In genomic region chr8:3337525-3337824, GRCm38 (mm10) we compare ENCODE assay signal across 10 mouse cellular contexts. TPM values are rescaled to one million over a fixed set of nuclear protein-coding genes. Genes with fewer than 3 reads are reported as not detected.
"Had no signal": no experiment of that assay in that cellular context is flagged by ENCODE, and none has a peak within 500 bp of the region (broad histone marks: within the 10 kb centered on the region; RNA-seq: fewer than 3 reads in every experiment).

No protein-coding gene starts in this region.

RNA-seq across cellular contexts. Expression of gene A430078G23Rik, which starts 15.7 kb away (rescaled TPM):
- total RNA-seq: forebrain, postnatal 0 days; gastrocnemius, adult 2 months; gastrocnemius, adult 8-10 months had no signal
- polyA plus RNA-seq: cortical plate, adult 2 months; embryonic facial prominence, embryonic 11.5 days; embryonic facial prominence, embryonic 12.5 days; embryonic facial prominence, embryonic 13.5 days; erythroblast, embryonic 14.5 days; forebrain, embryonic 10.5 days; forebrain, embryonic 11.5 days; forebrain, postnatal 0 days had no signal
